Mouse (Mus musculus) hindbrain, postnatal 0 days (tissue): ENCODE results near the gene Ttc7. TPM values are rescaled to one million over a fixed set of nuclear protein-coding genes. Genes with fewer than 3 reads are reported as not detected.

Source experiments
- ATAC-seq: fragments of 200-750 bp; cut with Nextera tagmentation; 2 replicates; pipeline ENCODE4 v1.8.0; 2017; ENCODE audit warnings: mild to moderate bottlenecking, moderate TSS enrichment, moderate library complexity
- DNase-seq: peaks from one replicate; pipeline ENCODE4 v3.0.0-alpha.2; 2015; ENCODE audit warnings: low spot score
- H3K27ac ChIP-seq: fragments of 300-500 bp; sonication (generic); 2 replicates; pipeline ENCODE4 v1.5.1; 2014; ENCODE audit warnings: mild to moderate bottlenecking
- H3K27me3 ChIP-seq: fragments of 300-500 bp; sonication (generic); 2 replicates; pipeline ENCODE4 v1.6.1; 2014; ENCODE audit warnings: low read length, mixed read lengths; ENCODE audit not compliant: insufficient read depth
- H3K36me3 ChIP-seq: fragments of 300-500 bp; sonication (generic); 2 replicates; pipeline ENCODE4 v1.6.1; 2014; ENCODE audit warnings: low read length, mixed read lengths; ENCODE audit not compliant: insufficient read depth
- H3K4me1 ChIP-seq: fragments of 300-500 bp; sonication (generic); 2 replicates; pipeline ENCODE4 v1.6.1; 2014; ENCODE audit warnings: antibody characterized with exemption, low read length, mixed read lengths; ENCODE audit not compliant: insufficient read depth
- H3K4me2 ChIP-seq: fragments of 300-500 bp; sonication (generic); 2 replicates; pipeline ENCODE4 v1.6.1; 2014; ENCODE audit warnings: low read depth, mild to moderate bottlenecking, low read length, moderate library complexity, mixed read lengths
- H3K4me3 ChIP-seq: fragments of 300-500 bp; sonication (generic); 2 replicates; pipeline ENCODE4 v1.5.1; 2014; ENCODE audit warnings: low read length
- H3K9ac ChIP-seq: fragments of 300-500 bp; sonication (generic); replicated peaks from 2 replicates; pipeline ENCODE4 v1.6.1; 2014; ENCODE audit warnings: mild to moderate bottlenecking, low read length, moderate library complexity, mixed read lengths
- H3K9me3 ChIP-seq: fragments of 300-500 bp; sonication (generic); 2 replicates; pipeline ENCODE4 v1.6.1; 2016; ENCODE audit warnings: low read length, mixed read lengths
- CTCF ChIP-seq: IDR thresholded peaks from 2 replicates; pipeline ENCODE4 v1.5.1; 2016; ENCODE audit warnings: antibody characterized with exemption, control low read depth, low read depth
- WGBS: fragments of 180-500 bp; shearing (Covaris S2); extraction: QIAGEN DNeasy Blood & Tissue Kit; methylation state at CpG from one replicate; pipeline ENCODE4 v1.1.7; 2014; 5-methylcytosine and 5-hydroxymethylcytosine counted together
- polyA plus RNA-seq: library from polyadenylated mRNA; unstranded; fragments of >200 nt; fragmentation: Nextera tagmentation; extraction: Ambion mirVana; gene quantifications from 2 replicates; pipeline ENCODE4 v1.2.1, GENCODE M21; 2015
- total RNA-seq: library from RNA; depleted of rRNA; stranded (reverse); fragments of >200 nt; gene quantifications from 2 replicates; pipeline ENCODE4 v1.2.3, GENCODE M21; 2014

The Ttc7 gene
- total and polyA plus RNA-seq, 2 experiments from 2014 or later, result 10.9 to 13.3 TPM

GRCm38 (mm10) chr17:87367640-87368039 is 85.0 kb downstream of the Ttc7 start:
- peak overlapping the region; percentile 15; the same call in 1 of the 2 replicates for H3K27ac ChIP-seq
- no peaks in the 10 kb centered on the region for H3K9me3 ChIP-seq
- H3K4me3 ChIP-seq, result no peak overlapping the region
- ATAC-seq (peak; percentile 74), DNase-seq (peak; percentile 79)
- peaks cover 27% of the 10 kb centered on the region for H3K4me1 ChIP-seq
- H3K9ac ChIP-seq, result no peak overlapping the region
- no peaks in the 10 kb centered on the region for H3K27me3 ChIP-seq
- no peaks in the 10 kb centered on the region for H3K36me3 ChIP-seq
- no peak overlapping the region for H3K4me2 ChIP-seq
- 34% methylated on average over 3 of the region's 3 CpGs for WGBS
- TF ChIP-seq CTCF, result no peak

GRCm38 (mm10) chr17:87368481-87368880 is 85.8 kb downstream of the Ttc7 start:
- TF ChIP-seq CTCF, result no peak
- Histone ChIP-seq H3K4me2 (no peak overlapping the region), H3K9ac (no peak overlapping the region), H3K4me1 (peaks cover 27% of the 10 kb centered on the region), H3K4me3 (no peak overlapping the region), H3K36me3 (no peaks in the 10 kb centered on the region), H3K27me3 (no peaks in the 10 kb centered on the region), H3K27ac (no peak overlapping the region), H3K9me3 (no peaks in the 10 kb centered on the region)
- DNase-seq, result no peak
- no peak for ATAC-seq
- 73% methylated on average over 10 of the region's 10 CpGs for WGBS

GRCm38 (mm10) chr17:87369270-87369759 is 86.6 kb downstream of the Ttc7 start:
- H3K4me3 ChIP-seq, result no peak overlapping the region
- H3K9me3 ChIP-seq, result no peaks in the 10 kb centered on the region
- peaks cover 27% of the 10 kb centered on the region for H3K4me1 ChIP-seq
- no peak overlapping the region for H3K4me2 ChIP-seq
- no peak for ATAC-seq
- no peaks in the 10 kb centered on the region for H3K27me3 ChIP-seq
- no peaks in the 10 kb centered on the region for H3K36me3 ChIP-seq
- no peak overlapping the region for H3K9ac ChIP-seq
- no peak overlapping the region for H3K27ac ChIP-seq
- no peak for DNase-seq
- WGBS, result 63% methylated on average over 18 of the region's 18 CpGs
- TF ChIP-seq CTCF, result no peak

- peaks cover 26% of the 10 kb centered on the region for H3K4me1 ChIP-seq
- WGBS, result 41% methylated on average over 7 of the region's 7 CpGs
- ATAC-seq, result no peak
Observed at GRCm38 (mm10) chr17:87372189-87372588, 89.5 kb downstream of the Ttc7 start.

GRCm38 (mm10) chr17:87373327-87373726 is 90.6 kb downstream of the Ttc7 start:
- H3K9me3 ChIP-seq, result no peaks in the 10 kb centered on the region
- H3K36me3 ChIP-seq, result no peaks in the 10 kb centered on the region
- ATAC-seq, result no peak
- no peak for TF ChIP-seq CTCF
- H3K27me3 ChIP-seq, result no peaks in the 10 kb centered on the region
- H3K27ac ChIP-seq, result no peak overlapping the region
- no peak overlapping the region for H3K9ac ChIP-seq
- no peak for DNase-seq
- H3K4me2 ChIP-seq, result no peak overlapping the region
- WGBS, result 88% methylated on average over 9 of the region's 9 CpGs
- H3K4me3 ChIP-seq, result no peak overlapping the region
- peaks cover 19% of the 10 kb centered on the region for H3K4me1 ChIP-seq

More at GRCm38 (mm10) chr17:87372189-87372588, 89.5 kb downstream of the Ttc7 start:
- H3K27me3 ChIP-seq, result no peaks in the 10 kb centered on the region
- no peak overlapping the region for H3K9ac ChIP-seq
- H3K9me3 ChIP-seq, result no peaks in the 10 kb centered on the region
- no peaks in the 10 kb centered on the region for H3K36me3 ChIP-seq
- H3K4me3 ChIP-seq, result no peak overlapping the region
- peak overlapping the region; percentile 17 for H3K27ac ChIP-seq
- no peak for TF ChIP-seq CTCF
- peak; percentile 69 for DNase-seq
- H3K4me2 ChIP-seq, result no peak overlapping the region

GRCm38 (mm10) chr17:87375941-87376511 is 93.3 kb downstream of the Ttc7 start:
- H3K4me1 ChIP-seq, result peaks cover 21% of the 10 kb centered on the region
- ATAC-seq (no peak), DNase-seq (no peak)
- H3K4me3 ChIP-seq, result no peak overlapping the region
- H3K27ac ChIP-seq, result no peak overlapping the region
- no peaks in the 10 kb centered on the region for H3K27me3 ChIP-seq
- H3K36me3 ChIP-seq, result no peaks in the 10 kb centered on the region
- H3K9me3 ChIP-seq, result no peaks in the 10 kb centered on the region
- H3K4me2 ChIP-seq, result no peak overlapping the region
- WGBS, result 66% methylated on average over 10 of the region's 10 CpGs
- H3K9ac ChIP-seq, result no peak overlapping the region
- no peak for TF ChIP-seq CTCF

GRCm38 (mm10) chr17:87376831-87377471 is 94.3 kb downstream of the Ttc7 start:
- H3K9ac ChIP-seq, result no peak overlapping the region
- no peak overlapping the region for H3K27ac ChIP-seq
- no peaks in the 10 kb centered on the region for H3K36me3 ChIP-seq
- no peak overlapping the region for H3K4me2 ChIP-seq
- no peak for TF ChIP-seq CTCF
- peaks cover 21% of the 10 kb centered on the region for H3K4me1 ChIP-seq
- no peaks in the 10 kb centered on the region for H3K27me3 ChIP-seq
- H3K4me3 ChIP-seq, result no peak overlapping the region
- WGBS, result 74% methylated on average over 6 of the region's 6 CpGs
- no peaks in the 10 kb centered on the region for H3K9me3 ChIP-seq
- no peak for DNase-seq
- no peak for ATAC-seq
